Mouse (Mus musculus): ENCODE results near the gene Cnbp. TPM values are rescaled to one million over a fixed set of nuclear protein-coding genes. Genes with fewer than 3 reads are reported as not detected.

The Cnbp gene
- 100 to 1,000 TPM; 120 to 128 TPM for total RNA-seq (2023)

GRCm38 (mm10) chr6:87850900-87851614 lies at the start of gene Cnbp:
TSS of gene Cnbp (minus strand) at chr6:87851106.

GRCm38 (mm10) chr6:87887594-87888233 lies 36.8 kb upstream of the Cnbp start, which contains the start of gene Copg1:
TSS of gene Copg1 (plus strand) at chr6:87887814.

GRCm38 (mm10) chr6:87838551-87839197 lies 12.2 kb downstream of the Cnbp start, which contains the start of gene Isy1:
TSS of gene Isy1 (minus strand) at chr6:87838798.

GRCm38 (mm10) chr6:87835695-87836094 lies 15.2 kb downstream of the Cnbp start, which contains the start of gene Gm45140:
TSS of gene Gm45140 (minus strand) at chr6:87835795.

GRCm38 (mm10) chr6:87811675-87812338 lies 39.1 kb downstream of the Cnbp start, which contains the start of gene Rab43:
TSS of gene Rab43 (minus strand) at chr6:87812164.

Other genes starting within 250 kb of the Cnbp start
- gene Aplf, start 178.9 kb downstream of the Cnbp start, total RNA-seq (2023), result 1 to 10 TPM; 4.3 to 4.5 TPM
- gene Efcc1, start 120.2 kb downstream of the Cnbp start, total RNA-seq (2023), result under 1 TPM in 1 of 2 experiments, not detected in 1; 0.29 TPM
- gene Gp9, start 73.0 kb downstream of the Cnbp start, total RNA-seq (2023), result 1 to 10 TPM; 4.2 to 6.5 TPM
- gene Rab43, start 38.9 kb downstream of the Cnbp start, total RNA-seq (2023), result 10 to 100 TPM; 60.8 to 66.4 TPM
- 1 to 10 TPM; 4.6 to 6.6 TPM for gene Gm45140, start 15.3 kb downstream of the Cnbp start, total RNA-seq (2023)
- 10 to 100 TPM; 24.5 to 31.5 TPM for gene Isy1, start 12.3 kb downstream of the Cnbp start, total RNA-seq (2023)
- 10 to 100 TPM; 52.0 to 59.5 TPM for gene Copg1, start 36.7 kb upstream of the Cnbp start, total RNA-seq (2023)
- 10 to 100 TPM; 11.5 to 14.4 TPM for gene Hmces, start 62.8 kb upstream of the Cnbp start, total RNA-seq (2023)
- 1 to 10 TPM; 1.2 to 2.4 TPM for gene H1fx, start 130.5 kb upstream of the Cnbp start, total RNA-seq (2023)
- gene Rab7, start 194.2 kb upstream of the Cnbp start, total RNA-seq (2023), result 100 to 1,000 TPM; 306 to 346 TPM
- gene Rpn1, start 233.4 kb upstream of the Cnbp start, total RNA-seq (2023), result 100 to 1,000 TPM; 136 to 145 TPM